13 mouse cellular contexts compared by ENCODE assay signal in genomic region chr2:75491789-75492500, GRCm38 (mm10).
DNase-seq lines count a peak whose midpoint lies in the region; ATAC-seq and TF ChIP-seq lines count a peak whose summit lies in the region.
"Had no signal": no experiment of that assay in that cellular context is flagged by ENCODE, and none has a peak within 500 bp of the region (broad histone marks: within the 10 kb centered on the region; RNA-seq: fewer than 3 reads in every experiment).

No protein-coding gene starts in this region.

- TF ChIP-seq CTCF in kidney, adult 2 months (conservative IDR thresholded peaks at IDR 0.05; ENCODE audit: insufficient read depth, insufficient read length, low read depth, low read length): no peak

- intact Hi-C loops in left cerebral cortex, postnatal 25 days (cut with DNase I): no loop called here

- no peak overlapping the region for H3K4me3 ChIP-seq in kidney, adult 2 months (ENCODE audit: insufficient read depth, low read depth, low read length)
- no peak overlapping the region for H3K4me3 ChIP-seq in kidney, embryonic 16.5 days (ENCODE audit: low read length)
- H3K4me3 ChIP-seq: embryonic facial prominence, embryonic 15.5 days; hindbrain, embryonic 15.5 days had no signal

- no peak overlapping the region for H3K27ac ChIP-seq in kidney, adult 2 months (ENCODE audit: insufficient read depth, low read depth, low read length)
- H3K27ac ChIP-seq in kidney, embryonic 16.5 days (ENCODE audit: low read length): no peak overlapping the region
- H3K27ac ChIP-seq: embryonic facial prominence, embryonic 15.5 days; hindbrain, embryonic 15.5 days; stomach, postnatal 0 days had no signal

- 23% methylated on average over 3 of the region's 3 CpGs for WGBS in kidney, adult 2 months
- 16% methylated on average over 3 of the region's 3 CpGs for WGBS in kidney, embryonic 16.5 days

- no peaks in the 10 kb centered on the region for H3K36me3 ChIP-seq in kidney, adult 2 months (ENCODE audit: control insufficient read depth, insufficient read depth, low read length)
- no peaks in the 10 kb centered on the region for H3K36me3 ChIP-seq in kidney, embryonic 16.5 days (ENCODE audit: insufficient read depth, low read length)
- H3K36me3 ChIP-seq: embryonic facial prominence, embryonic 15.5 days; hindbrain, embryonic 15.5 days had no signal

- no peak overlapping the region for H3K9ac ChIP-seq in kidney, embryonic 16.5 days (replicated peaks; ENCODE audit: low read length)
- H3K9ac ChIP-seq: embryonic facial prominence, embryonic 15.5 days; hindbrain, embryonic 15.5 days had no signal

- ATAC-seq in kidney, embryonic 16.5 days (ENCODE audit: low FRiP score, low TSS enrichment): no peak

- no peaks in the 10 kb centered on the region for H3K27me3 ChIP-seq in kidney, adult 2 months (replicated peaks; ENCODE audit: control insufficient read depth, insufficient read depth, low read length)
- H3K27me3 ChIP-seq in kidney, embryonic 16.5 days (ENCODE audit: insufficient read depth, low read length): no peaks in the 10 kb centered on the region
- H3K27me3 ChIP-seq: embryonic facial prominence, embryonic 15.5 days; hindbrain, embryonic 15.5 days had no signal

- TF ChIP-seq POLR2A in kidney, adult 2 months (IDR thresholded peaks at IDR 0.05; ENCODE audit: low read depth, low read length): no peak

- H3K4me1 ChIP-seq in kidney, adult 2 months (ENCODE audit: control insufficient read depth, insufficient read depth, low read length): no peaks in the 10 kb centered on the region
- peaks cover 15% of the 10 kb centered on the region for H3K4me1 ChIP-seq in kidney, embryonic 16.5 days (ENCODE audit: insufficient read depth, low read length)
- H3K4me1 ChIP-seq: embryonic facial prominence, embryonic 15.5 days; hindbrain, embryonic 15.5 days had no signal

- H3K4me2 ChIP-seq in kidney, embryonic 16.5 days (replicated peaks; ENCODE audit: low read depth, low read length): no peak overlapping the region
- H3K4me2 ChIP-seq: embryonic facial prominence, embryonic 15.5 days; hindbrain, embryonic 15.5 days had no signal

- H3K9me3 ChIP-seq in kidney, embryonic 16.5 days (ENCODE audit: low read length): no peaks in the 10 kb centered on the region
- H3K9me3 ChIP-seq: embryonic facial prominence, embryonic 15.5 days; hindbrain, embryonic 15.5 days had no signal

- DNase-seq in adrenal gland, postnatal 14 days: peak; percentile 34
- no peak for DNase-seq in adrenal gland, postnatal 4 days (ENCODE audit: low spot score in 2 of 2)
- peak; percentile 34 for DNase-seq in kidney, adult 2 months
- DNase-seq in 3T3-L1 (ENCODE audit: low read depth, low spot score): peak; percentile 10
- peak; percentile 52 to 62 for DNase-seq in kidney, postnatal 4 days
- DNase-seq in layer of hippocampus, adult 8-10 months (ENCODE audit: low spot score in 2 of 2): no peak
- DNase-seq in left cerebral cortex, postnatal 25 days (ENCODE audit: low spot score in 2 of 2): no peak
- DNase-seq: liver; right cerebral cortex, postnatal 14 days had no signal

Comparison
In these comparisons a context has a peak if more than half of its experiments do, and no peak if none do; other contexts are left out.
1. DNase-seq: peak in adrenal gland, postnatal 14 days (single experiment), kidney, adult 2 months (single experiment), 3T3-L1 (single experiment) and kidney, postnatal 4 days (2 of 2); none in adrenal gland, postnatal 4 days (0 of 2), layer of hippocampus, adult 8-10 months (0 of 2) and left cerebral cortex, postnatal 25 days (0 of 2).